Mouse (Mus musculus) heart, embryonic 13.5 days (tissue): ENCODE measurements around the gene Abca4. TPM values are rescaled to one million over a fixed set of nuclear protein-coding genes. Genes with fewer than 3 reads are reported as not detected.
A peak's percentile ranks its signal among the peaks of the same experiment; 100 is the strongest.
"Not testable (repeated sequence)": the region's sequence is repeated elsewhere in the genome, so short reads cannot be mapped to it uniquely, and the experiment has no call there.

ENCODE experiments used
- ATAC-seq: fragments of 200-750 bp; cut with Nextera tagmentation; 2 replicates; pipeline ENCODE4 v1.8.0; 2017; ENCODE audit warnings: moderate TSS enrichment; ENCODE audit not compliant: insufficient number of reproducible peaks, low FRiP score, low TSS enrichment; ENCODE audit errors: extremely low read depth
- H3K27ac ChIP-seq: fragments of 300-500 bp; sonication (generic); replicated peaks from 2 replicates; pipeline ENCODE4 v1.5.1; 2015; ENCODE audit warnings: moderate library complexity, mild to moderate bottlenecking, inconsistent platforms
- H3K27me3 ChIP-seq: fragments of 300-500 bp; sonication (generic); replicated peaks from 2 replicates; pipeline ENCODE4 v1.6.1; 2015; ENCODE audit warnings: mild to moderate bottlenecking, inconsistent platforms
- H3K36me3 ChIP-seq: fragments of 300-500 bp; sonication (generic); 2 replicates; pipeline ENCODE4 v1.6.1; 2015; ENCODE audit warnings: mild to moderate bottlenecking, inconsistent platforms
- H3K4me1 ChIP-seq: fragments of 300-500 bp; sonication (generic); 2 replicates; pipeline ENCODE4 v1.6.1; 2015; ENCODE audit warnings: inconsistent platforms
- H3K4me2 ChIP-seq: fragments of 300-500 bp; sonication (generic); 2 replicates; pipeline ENCODE4 v1.6.1; 2015; ENCODE audit warnings: inconsistent platforms, mild to moderate bottlenecking, moderate library complexity
- H3K4me3 ChIP-seq: fragments of 300-500 bp; sonication (generic); 2 replicates; pipeline ENCODE4 v1.5.1; 2015; ENCODE audit warnings: moderate library complexity, mild to moderate bottlenecking, inconsistent platforms
- H3K9ac ChIP-seq: fragments of 300-500 bp; sonication (generic); 2 replicates; pipeline ENCODE4 v1.6.1; 2015; ENCODE audit warnings: inconsistent platforms, mild to moderate bottlenecking, moderate library complexity
- H3K9me3 ChIP-seq: fragments of 300-500 bp; sonication (generic); 2 replicates; pipeline ENCODE4 v1.6.1; 2016; ENCODE audit warnings: inconsistent platforms
- WGBS: fragments of 180-500 bp; shearing (Covaris S2); methylation state at CpG from one replicate; pipeline ENCODE4 v1.1.7; 2015; ENCODE audit warnings: mixed read lengths; 5-methylcytosine and 5-hydroxymethylcytosine counted together
- polyA plus RNA-seq: library from polyadenylated mRNA; unstranded; fragments of >200 nt; fragmentation: Nextera tagmentation; extraction: Ambion mirVana; gene quantifications from 2 replicates; pipeline ENCODE4 v1.2.1, GENCODE M21; 2015

Gene Abca4
- polyA plus RNA-seq, 1 experiment from 2014 or later: 2.4 TPM

GRCm38 (mm10) chr3:122058439-122059198 lies 14.4 kb downstream of the Abca4 start:
- Histone ChIP-seq H3K4me2 (no peak overlapping the region), H3K4me1 (peaks cover 14% of the 10 kb centered on the region), H3K27ac (peak overlapping the region; percentile 21; the same call in 1 of the 2 replicates), H3K9ac (no peak overlapping the region), H3K4me3 (no peak overlapping the region), H3K9me3 (no peaks in the 10 kb centered on the region), H3K27me3 (no peaks in the 10 kb centered on the region), H3K36me3 (no peaks in the 10 kb centered on the region)
- 47% methylated on average over 9 of the region's 9 CpGs for WGBS
- no peak for ATAC-seq

- no peak overlapping the region for H3K4me2 ChIP-seq
- H3K4me3 ChIP-seq: no peak overlapping the region
- no peak overlapping the region for H3K9ac ChIP-seq
- no peak overlapping the region for H3K27ac ChIP-seq
- no peak for ATAC-seq
- no peaks in the 10 kb centered on the region for H3K9me3 ChIP-seq
- no peaks in the 10 kb centered on the region for H3K36me3 ChIP-seq
- peaks cover 23% of the 10 kb centered on the region for H3K4me1 ChIP-seq
- WGBS: 84% methylated on average over 10 of the region's 10 CpGs
- no peaks in the 10 kb centered on the region for H3K27me3 ChIP-seq
Observed at GRCm38 (mm10) chr3:122062586-122062985, 18.3 kb downstream of the Abca4 start.

- H3K27me3 ChIP-seq: no peaks in the 10 kb centered on the region
- H3K9ac ChIP-seq: no peak overlapping the region
- H3K27ac ChIP-seq: peak overlapping the region; percentile 78
- no peak overlapping the region for H3K4me3 ChIP-seq
- 35% methylated on average over 13 of the region's 13 CpGs for WGBS
- H3K9me3 ChIP-seq: no peaks in the 10 kb centered on the region
- ATAC-seq: no peak
- H3K36me3 ChIP-seq: no peaks in the 10 kb centered on the region
- H3K4me1 ChIP-seq: peaks cover 15% of the 10 kb centered on the region
- H3K4me2 ChIP-seq: peak overlapping the region; percentile 32
Observed at GRCm38 (mm10) chr3:122064556-122065410, 20.5 kb downstream of the Abca4 start.

GRCm38 (mm10) chr3:122071769-122072168 lies 27.5 kb downstream of the Abca4 start:
- ATAC-seq: no peak
- H3K9me3 ChIP-seq: no peaks in the 10 kb centered on the region
- peaks cover 30% of the 10 kb centered on the region for H3K4me1 ChIP-seq
- H3K27me3 ChIP-seq: no peaks in the 10 kb centered on the region
- no peak overlapping the region for H3K4me2 ChIP-seq
- H3K36me3 ChIP-seq: no peaks in the 10 kb centered on the region
- WGBS: 75% methylated on average over 10 of the region's 10 CpGs
- no peak overlapping the region for H3K27ac ChIP-seq
- no peak overlapping the region for H3K9ac ChIP-seq
- no peak overlapping the region for H3K4me3 ChIP-seq

GRCm38 (mm10) chr3:122072646-122073571 lies 28.7 kb downstream of the Abca4 start:
- no peak for ATAC-seq
- Histone ChIP-seq H3K9me3 (no peaks in the 10 kb centered on the region), H3K9ac (no peak overlapping the region), H3K4me3 (no peak overlapping the region), H3K27me3 (no peaks in the 10 kb centered on the region), H3K4me1 (peaks cover 35% of the 10 kb centered on the region), H3K36me3 (no peaks in the 10 kb centered on the region), H3K4me2 (no peak overlapping the region), H3K27ac (peak overlapping the region; percentile 88)
- 64% methylated on average over 11 of the region's 11 CpGs for WGBS

- Histone ChIP-seq H3K4me1 (peaks cover 41% of the 10 kb centered on the region), H3K4me3 (no peak overlapping the region), H3K27me3 (no peaks in the 10 kb centered on the region), H3K4me2 (no peak overlapping the region), H3K9me3 (no peaks in the 10 kb centered on the region), H3K36me3 (no peaks in the 10 kb centered on the region), H3K27ac (peak overlapping the region; percentile 88), H3K9ac (peak overlapping the region; percentile 73; the same call in 1 of the 2 replicates)
- WGBS: 72% methylated on average over 5 of the region's 5 CpGs
- no peak for ATAC-seq
Observed at GRCm38 (mm10) chr3:122073595-122073994, 29.4 kb downstream of the Abca4 start.

- no peaks in the 10 kb centered on the region for H3K36me3 ChIP-seq
- peaks cover 45% of the 10 kb centered on the region for H3K4me1 ChIP-seq
- WGBS: 15% methylated on average over 10 of the region's 10 CpGs
- peak overlapping the region; percentile 44 for H3K4me2 ChIP-seq
- H3K27me3 ChIP-seq: no peaks in the 10 kb centered on the region
- H3K27ac ChIP-seq: peak overlapping the region; percentile 88
- no peak for ATAC-seq
- H3K4me3 ChIP-seq: no peak overlapping the region
- H3K9me3 ChIP-seq: no peaks in the 10 kb centered on the region
- H3K9ac ChIP-seq: peak overlapping the region; percentile 73
Observed at GRCm38 (mm10) chr3:122074334-122074733, 30.1 kb downstream of the Abca4 start.

GRCm38 (mm10) chr3:122078141-122078540 lies 33.9 kb downstream of the Abca4 start:
- peak overlapping the region; percentile 79 for H3K27ac ChIP-seq
- no peak overlapping the region for H3K9ac ChIP-seq
- H3K9me3 ChIP-seq: no peaks in the 10 kb centered on the region
- peaks cover 36% of the 10 kb centered on the region for H3K4me1 ChIP-seq
- ATAC-seq: peak; percentile 71
- H3K4me3 ChIP-seq: no peak overlapping the region
- WGBS: 21% methylated on average over 6 of the region's 6 CpGs
- no peak overlapping the region for H3K4me2 ChIP-seq
- H3K36me3 ChIP-seq: no peaks in the 10 kb centered on the region
- H3K27me3 ChIP-seq: no peaks in the 10 kb centered on the region

GRCm38 (mm10) chr3:122079172-122079571 lies 34.9 kb downstream of the Abca4 start:
- Histone ChIP-seq H3K36me3 (no peaks in the 10 kb centered on the region), H3K4me1 (peaks cover 26% of the 10 kb centered on the region), H3K4me2 (no peak overlapping the region), H3K9ac (no peak overlapping the region), H3K27me3 (no peaks in the 10 kb centered on the region), H3K9me3 (no peaks in the 10 kb centered on the region), H3K4me3 (no peak overlapping the region), H3K27ac (0 out of 2 replicates have a peak overlapping the region, but pooled peaks have one; percentile 79)
- 69% methylated on average over 6 of the region's 6 CpGs for WGBS
- no peak for ATAC-seq

GRCm38 (mm10) chr3:122081634-122082033 lies 37.4 kb downstream of the Abca4 start:
- WGBS: 78% methylated on average over 8 of the region's 8 CpGs
- not testable (repeated sequence) for H3K4me2 ChIP-seq, H3K4me3 ChIP-seq, H3K36me3 ChIP-seq, H3K27ac ChIP-seq, H3K9me3 ChIP-seq, H3K27me3 ChIP-seq, H3K9ac ChIP-seq, ATAC-seq
- peaks cover 15% of the 10 kb centered on the region for H3K4me1 ChIP-seq

- H3K4me2 ChIP-seq: no peak overlapping the region
- no peak overlapping the region for H3K27ac ChIP-seq
- H3K36me3 ChIP-seq: no peaks in the 10 kb centered on the region
- 70% methylated on average over 7 of the region's 7 CpGs for WGBS
- H3K27me3 ChIP-seq: no peaks in the 10 kb centered on the region
- H3K9ac ChIP-seq: no peak overlapping the region
- H3K4me1 ChIP-seq: peaks cover 15% of the 10 kb centered on the region
- H3K4me3 ChIP-seq: no peak overlapping the region
- H3K9me3 ChIP-seq: no peaks in the 10 kb centered on the region
- no peak for ATAC-seq
Observed at GRCm38 (mm10) chr3:122082338-122082737, 38.1 kb downstream of the Abca4 start.
